Comparison of ENCODE assay signal across 10 mouse cellular contexts in genomic region chr12:71139258-71139828, GRCm38 (mm10). TPM values are rescaled to one million over a fixed set of nuclear protein-coding genes. Genes with fewer than 3 reads are reported as not detected.
DNase-seq lines count a peak whose midpoint lies in the region; ATAC-seq and TF ChIP-seq lines count a peak whose summit lies in the region.
"Had no signal": no experiment of that assay in that cellular context is flagged by ENCODE, and none has a peak within 500 bp of the region (broad histone marks: within the 10 kb centered on the region; RNA-seq: fewer than 3 reads in every experiment).

No protein-coding gene starts in this region.

- no peak overlapping the region for H3K27ac ChIP-seq in hindbrain, embryonic 10.5 days
- H3K27ac ChIP-seq in hindbrain, embryonic 11.5 days (ENCODE audit: low read depth, low read length): no peak overlapping the region
- H3K27ac ChIP-seq in thymus, adult 2 months (ENCODE audit: control insufficient read depth, insufficient read depth, low read length): no peak overlapping the region
- H3K27ac ChIP-seq in limb, embryonic 13.5 days: no peak overlapping the region

- peaks cover 51% of the 10 kb centered on the region for H3K36me3 ChIP-seq in hindbrain, embryonic 10.5 days
- H3K36me3 ChIP-seq in hindbrain, embryonic 11.5 days (ENCODE audit: control insufficient read depth, insufficient read depth, low read length): peaks cover 6% of the 10 kb centered on the region; the same call in 1 of the 2 replicates
- H3K36me3 ChIP-seq in thymus, adult 2 months (ENCODE audit: control insufficient read depth, insufficient read depth, low read length): peaks cover 8% of the 10 kb centered on the region
- H3K36me3 ChIP-seq in limb, embryonic 13.5 days: peaks cover 46% of the 10 kb centered on the region

- ATAC-seq in hindbrain, embryonic 11.5 days (ENCODE audit: low FRiP score): no peak
- no peak for ATAC-seq in limb, embryonic 13.5 days (ENCODE audit: low FRiP score, low read depth)

- TF ChIP-seq CTCF in thymus, adult 2 months (IDR thresholded peaks at IDR 0.05; ENCODE audit: borderline replicate concordance, control insufficient read depth, extremely low read depth, insufficient read depth, low read length, poor library complexity): no peak

- 76% methylated on average over 5 of the region's 5 CpGs for WGBS in hindbrain, embryonic 10.5 days
- WGBS in hindbrain, embryonic 11.5 days: 79% methylated on average over 5 of the region's 5 CpGs
- 85% methylated on average over 5 of the region's 5 CpGs for WGBS in thymus, adult 2 months
- WGBS in limb, embryonic 13.5 days: 81% methylated on average over 5 of the region's 5 CpGs

- peaks cover 32% of the 10 kb centered on the region for H3K4me1 ChIP-seq in hindbrain, embryonic 10.5 days (replicated peaks)
- H3K4me1 ChIP-seq in hindbrain, embryonic 11.5 days (replicated peaks; ENCODE audit: control insufficient read depth, insufficient read depth, low read length): no peaks in the 10 kb centered on the region; the same call in 1 of the 2 replicates
- peaks cover 8% of the 10 kb centered on the region for H3K4me1 ChIP-seq in thymus, adult 2 months (replicated peaks; ENCODE audit: control insufficient read depth, insufficient read depth, low read length)
- peaks cover 29% of the 10 kb centered on the region for H3K4me1 ChIP-seq in limb, embryonic 13.5 days

- H3K4me2 ChIP-seq in hindbrain, embryonic 11.5 days (replicated peaks; ENCODE audit: low read depth, low read length): no peak overlapping the region
- H3K4me2 ChIP-seq in limb, embryonic 13.5 days (replicated peaks): peak overlapping the region; percentile 95; the same call in 1 of the 2 replicates

- DNase-seq in hindbrain, embryonic 10.5 days (ENCODE audit: low spot score): no peak
- DNase-seq in hindbrain, embryonic 11.5 days (ENCODE audit: low spot score): no peak
- peak; percentile 30 for DNase-seq in thymus, adult 2 months
- DNase-seq in thymus, adult 18-20 months: no peak
- DNase-seq in cerebellum, adult 11-12 months: no peak
- no peak for DNase-seq in urinary bladder, postnatal 36 days (ENCODE audit: low spot score in 2 of 2)
- no peak for DNase-seq in layer of hippocampus, postnatal 14 days (ENCODE audit: low spot score in 2 of 2)

- no peak overlapping the region for H3K9ac ChIP-seq in hindbrain, embryonic 11.5 days (ENCODE audit: low read depth, low read length)
- no peak overlapping the region for H3K9ac ChIP-seq in limb, embryonic 13.5 days

- H3K27me3 ChIP-seq in hindbrain, embryonic 10.5 days (ENCODE audit: insufficient read depth, poor library complexity, severe bottlenecking): no peaks in the 10 kb centered on the region
- H3K27me3 ChIP-seq in hindbrain, embryonic 11.5 days (ENCODE audit: control insufficient read depth, insufficient read depth, low read length): no peaks in the 10 kb centered on the region
- H3K27me3 ChIP-seq in thymus, adult 2 months (ENCODE audit: control insufficient read depth, insufficient read depth, low read length): no peaks in the 10 kb centered on the region
- no peaks in the 10 kb centered on the region for H3K27me3 ChIP-seq in limb, embryonic 13.5 days

- TF ChIP-seq POLR2A in thymus, adult 2 months (IDR thresholded peaks at IDR 0.05; ENCODE audit: control insufficient read depth, extremely low read depth, insufficient read depth, low read length, poor library complexity): no peak

- no peaks in the 10 kb centered on the region for H3K9me3 ChIP-seq in hindbrain, embryonic 10.5 days
- no peaks in the 10 kb centered on the region for H3K9me3 ChIP-seq in hindbrain, embryonic 11.5 days (ENCODE audit: control insufficient read depth, low read length)
- no peaks in the 10 kb centered on the region for H3K9me3 ChIP-seq in limb, embryonic 13.5 days
- H3K9me3 ChIP-seq: G1E had no signal

- peak overlapping the region; percentile 98 for H3K4me3 ChIP-seq in hindbrain, embryonic 10.5 days
- H3K4me3 ChIP-seq in hindbrain, embryonic 11.5 days (ENCODE audit: low read depth, low read length): no peak overlapping the region
- H3K4me3 ChIP-seq in thymus, adult 2 months (ENCODE audit: control insufficient read depth, insufficient read depth, low read length): no peak overlapping the region
- no peak overlapping the region for H3K4me3 ChIP-seq in limb, embryonic 13.5 days

RNA-seq across cellular contexts. Expression of gene 2700049A03Rik, which starts 2.7 kb away (rescaled TPM):
- polyA plus RNA-seq in hindbrain, embryonic 10.5 days (2016; fragmentation: Nextera tagmentation; extraction: Ambion mirVana): 14.3 and 17.5 TPM in 2 replicates
- 16.8 and 23.3 TPM in 2 replicates for polyA plus RNA-seq in hindbrain, embryonic 11.5 days (2014; fragmentation: Nextera tagmentation; extraction: Ambion mirVana)
- 6.6 and 7.0 TPM in 2 replicates for polyA plus RNA-seq in thymus, adult 2 months (2012; rRNA removed)
- polyA plus RNA-seq in limb, embryonic 13.5 days (2015; fragmentation: Nextera tagmentation; extraction: Ambion mirVana): 16.0 and 18.6 TPM in 2 replicates
- total RNA-seq in layer of hippocampus, postnatal 14 days (2021): 1 to 10 TPM; 5.2 to 6.9 TPM

RNA-seq across cellular contexts. Expression of gene Timm9, which starts 2.9 kb away (rescaled TPM):
- polyA plus RNA-seq in hindbrain, embryonic 10.5 days (2016; fragmentation: Nextera tagmentation; extraction: Ambion mirVana): 69.8 and 77.8 TPM in 2 replicates
- 73.8 and 76.8 TPM in 2 replicates for polyA plus RNA-seq in hindbrain, embryonic 11.5 days (2014; fragmentation: Nextera tagmentation; extraction: Ambion mirVana)
- polyA plus RNA-seq in thymus, adult 2 months (2012; rRNA removed): 12.4 and 15.7 TPM in 2 replicates
- 78.8 and 79.2 TPM in 2 replicates for polyA plus RNA-seq in limb, embryonic 13.5 days (2015; fragmentation: Nextera tagmentation; extraction: Ambion mirVana)
- total RNA-seq in layer of hippocampus, postnatal 14 days (2021): 10 to 100 TPM; 67.0 to 67.2 TPM

RNA-seq across cellular contexts. Expression of gene Tomm20l, which starts 28.1 kb away (rescaled TPM):
- not detected in 2 replicates for polyA plus RNA-seq in hindbrain, embryonic 10.5 days (2016; fragmentation: Nextera tagmentation; extraction: Ambion mirVana)
- polyA plus RNA-seq in hindbrain, embryonic 11.5 days (2014; fragmentation: Nextera tagmentation; extraction: Ambion mirVana): not detected in 2 replicates
- polyA plus RNA-seq in thymus, adult 2 months (2012; rRNA removed): not detected in 2 replicates
- polyA plus RNA-seq in limb, embryonic 13.5 days (2015; fragmentation: Nextera tagmentation; extraction: Ambion mirVana): not detected in 2 replicates
- not detected for total RNA-seq in layer of hippocampus, postnatal 14 days (2021)
- total RNA-seq: G1E had no signal
- polyA plus RNA-seq: G1E; neural tube, embryonic 11.5 days had no signal
